Mouse (Mus musculus): ENCODE results near the gene P2ry2.

P2ry2 gene

DNA sequence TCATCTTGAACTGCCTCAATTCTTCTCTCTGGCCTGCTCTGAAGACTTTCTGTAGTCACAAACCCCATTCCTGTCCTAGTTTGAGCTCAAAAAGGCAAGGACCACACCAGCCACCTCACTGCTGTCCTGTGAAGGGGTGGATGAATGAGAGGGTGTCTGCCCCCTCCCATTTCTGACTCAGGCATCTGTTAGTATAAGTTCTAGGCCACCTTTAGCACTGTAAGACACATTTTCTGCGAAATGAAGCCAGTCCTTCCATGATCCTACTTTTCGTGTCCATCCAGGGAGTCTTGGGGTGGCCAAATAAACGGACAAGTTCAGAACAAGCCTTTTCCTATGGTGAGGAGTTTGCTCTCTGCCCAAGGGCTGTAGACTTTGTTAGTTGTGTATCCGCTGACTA is at the start of gene P2ry2:
Gene P2ry2 (minus strand): TSS at position 326 of the 400 bp plus-strand sequence.
- no peak for DNase-seq

DNA sequence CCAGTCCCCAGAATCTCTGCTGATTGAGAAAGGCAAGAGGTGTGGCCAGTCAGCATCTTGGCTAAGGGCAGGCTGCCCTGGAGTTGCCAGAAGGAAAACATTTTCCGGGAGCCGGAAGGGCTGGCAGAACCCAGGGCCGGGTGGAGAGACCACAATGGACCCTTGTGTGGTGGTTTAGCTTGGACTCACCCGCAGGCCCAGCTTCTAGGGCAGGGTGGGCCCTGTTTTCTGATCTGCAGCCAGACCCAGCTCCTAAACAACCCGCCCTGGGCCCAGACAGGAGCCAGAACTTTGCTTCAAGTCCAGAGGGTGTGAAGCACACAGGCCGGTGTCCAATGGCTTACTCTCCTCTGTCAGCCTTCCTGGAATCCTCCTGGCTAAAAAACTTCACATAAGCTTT is 49.6 kb upstream of the P2ry2 start:
- no peak for DNase-seq

DNA sequence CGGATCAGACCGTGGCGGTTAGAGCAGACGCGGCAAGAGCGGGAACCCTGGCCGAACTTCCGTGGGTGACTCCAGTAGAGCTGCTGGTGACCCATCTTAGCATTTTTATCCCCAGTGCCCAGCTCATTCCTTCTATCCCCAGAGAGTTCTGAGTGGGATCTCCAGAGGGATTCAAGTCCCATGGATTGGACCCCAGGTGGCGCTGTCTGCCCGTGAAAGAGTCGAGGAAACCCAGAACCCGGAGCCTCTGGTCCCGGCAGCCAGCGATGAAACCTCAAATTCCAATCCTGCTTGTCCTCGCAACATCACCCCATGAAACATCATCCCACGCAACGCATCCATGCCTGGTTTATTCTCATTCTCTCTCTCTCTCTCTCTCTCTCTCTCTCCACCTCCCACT is 48.7 kb upstream of the P2ry2 start:
- peak; percentile 69 for DNase-seq

DNA sequence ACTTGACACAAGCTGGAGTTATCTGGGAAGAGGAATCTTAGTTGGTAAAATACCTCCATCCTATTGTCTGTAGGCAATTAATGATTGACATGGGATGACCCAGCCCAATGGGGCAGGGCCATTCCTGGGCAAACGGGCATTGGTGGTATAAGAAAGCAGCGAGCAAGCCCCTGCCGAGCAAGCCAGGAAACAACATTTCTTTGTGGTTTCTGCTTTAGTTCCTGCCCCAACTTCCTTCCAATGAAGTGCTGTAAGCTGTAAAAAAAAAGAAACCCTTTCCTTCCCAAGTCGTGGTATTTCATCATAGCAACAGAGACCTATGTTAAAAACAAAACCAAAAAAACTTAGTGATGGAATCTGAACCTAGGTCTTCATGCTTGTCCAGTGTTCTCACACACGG is 47.8 kb upstream of the P2ry2 start:
- DNase-seq, result no peak

DNA sequence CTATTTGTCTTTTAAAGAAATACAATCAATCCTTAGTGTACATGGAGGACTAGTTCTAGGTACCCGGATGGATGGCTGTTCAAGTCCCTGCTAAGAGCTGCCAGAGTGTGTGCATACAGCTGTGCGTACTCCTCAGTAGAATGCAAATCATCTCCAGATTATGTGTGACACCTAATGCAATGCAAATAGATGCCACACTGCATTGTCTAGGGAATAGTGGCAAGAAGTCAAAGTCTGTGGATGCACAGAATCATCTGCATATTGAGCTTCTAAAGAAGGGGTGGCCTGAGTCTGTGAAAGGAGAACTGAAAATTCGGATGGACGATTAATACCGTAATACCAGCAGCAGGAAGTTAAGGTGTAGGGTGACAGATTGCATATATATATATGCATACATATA is 46.5 kb upstream of the P2ry2 start:
- DNase-seq, result no peak

DNA sequence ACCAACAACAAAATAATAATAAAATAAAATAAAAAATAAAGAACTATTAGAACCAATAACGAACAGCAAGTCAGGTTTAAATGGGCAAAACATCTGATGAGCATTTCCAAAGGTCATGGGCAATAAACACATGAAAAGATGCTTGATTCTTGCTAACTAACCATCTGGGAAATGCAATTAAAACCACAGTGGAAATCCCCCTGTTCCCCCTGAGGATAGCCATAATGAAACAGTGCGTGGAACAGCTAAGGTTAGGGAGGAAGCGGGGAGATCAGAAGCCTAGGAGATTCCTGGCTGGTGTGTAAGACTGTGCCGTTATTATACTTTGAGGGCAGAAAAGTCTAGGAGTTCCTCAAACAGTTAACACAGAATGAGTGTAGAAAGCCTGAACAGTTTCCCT is 44.6 kb upstream of the P2ry2 start:
- DNase-seq, result no peak

DNA sequence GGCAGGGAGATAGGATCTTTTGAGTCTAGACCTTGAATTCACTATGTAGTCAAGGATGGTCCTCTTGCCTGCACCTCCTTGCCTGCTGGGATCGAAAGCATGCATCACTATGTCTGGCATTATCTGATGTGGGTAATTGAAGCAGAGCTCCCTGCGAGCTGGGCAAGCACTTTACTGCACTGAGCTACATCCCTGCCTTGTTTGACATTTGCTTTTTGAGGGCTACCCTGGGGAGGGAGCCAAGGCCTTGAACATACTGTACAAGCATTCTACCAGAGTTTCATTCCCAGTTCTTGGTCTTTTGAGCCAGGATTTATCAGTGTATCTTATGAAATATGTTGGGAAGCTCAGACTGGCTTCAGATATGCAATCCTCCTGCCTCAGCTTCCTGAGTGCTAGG is 40.5 kb upstream of the P2ry2 start:
- no peak for DNase-seq

DNA sequence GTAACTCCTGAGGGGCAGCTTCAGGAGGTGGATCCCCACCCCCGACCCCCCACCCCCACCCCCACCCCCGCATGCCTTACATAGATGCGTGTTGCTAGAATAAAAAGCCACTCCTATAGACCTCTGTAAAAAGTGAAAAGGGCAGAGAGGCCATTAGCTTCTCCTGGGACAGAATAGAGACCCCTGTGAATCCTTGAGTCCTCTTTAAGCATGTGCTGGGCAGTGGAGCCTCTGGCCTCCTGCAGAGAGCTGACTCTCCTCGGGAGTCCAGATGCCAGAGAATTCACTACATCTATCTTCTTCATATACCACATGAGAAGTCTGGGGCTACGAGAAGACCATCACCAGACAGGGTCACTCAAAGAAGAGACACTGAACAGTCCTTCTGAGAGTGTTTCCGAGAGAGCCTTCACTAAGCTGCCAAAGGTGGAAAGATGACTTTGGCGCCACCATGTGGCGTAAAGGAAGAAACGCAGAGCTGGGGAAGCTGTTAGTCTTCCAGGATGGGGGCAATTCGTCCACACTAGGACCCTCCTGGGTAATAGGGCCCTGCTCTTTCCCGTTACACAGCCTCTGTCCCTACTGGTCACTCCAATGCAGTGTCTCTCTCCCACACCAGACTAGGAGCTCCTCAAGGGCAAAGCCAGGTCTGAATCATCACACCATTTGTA is 39.0 kb upstream of the P2ry2 start:
- DNase-seq, result no peak

DNA sequence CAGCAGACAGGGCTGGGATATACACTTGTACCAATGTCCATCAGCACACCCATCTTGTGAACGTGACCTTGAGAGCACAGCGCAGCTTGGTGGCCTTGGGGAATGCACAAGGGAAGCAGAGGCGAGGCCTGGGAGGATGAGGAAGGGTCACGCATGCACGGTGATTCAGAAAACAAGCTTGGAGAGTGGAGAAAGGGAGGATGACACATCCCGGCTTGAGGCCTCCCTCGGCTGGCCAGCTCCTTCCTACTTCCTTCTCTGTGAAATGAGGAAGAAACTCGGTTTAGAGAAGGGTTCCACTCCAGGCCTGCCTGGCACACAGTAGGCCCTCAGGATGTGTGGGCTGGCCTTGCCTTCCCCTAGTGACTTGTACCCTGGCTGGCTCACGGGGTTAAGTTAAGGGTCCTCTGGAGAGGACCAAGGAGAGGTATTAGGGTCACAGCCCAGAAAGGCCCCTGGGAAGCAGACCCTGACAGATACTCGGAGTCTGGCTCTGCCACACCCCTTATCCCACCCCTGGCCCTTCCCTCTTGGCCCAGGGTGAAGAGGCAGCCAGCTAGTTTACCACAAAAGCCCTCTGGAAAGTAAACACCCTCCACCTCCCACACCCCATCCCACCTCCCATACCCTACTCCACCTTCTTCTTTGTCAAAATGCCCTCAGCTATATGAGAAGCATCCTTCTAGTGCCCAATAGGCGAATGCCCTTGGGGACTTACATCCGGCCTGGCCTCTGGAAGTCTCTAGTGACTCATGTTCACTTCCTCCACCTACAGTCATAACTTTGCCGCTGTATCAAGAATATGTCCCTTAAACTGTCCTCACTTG is 38.3 kb upstream of the P2ry2 start:
- no peak for DNase-seq

DNA sequence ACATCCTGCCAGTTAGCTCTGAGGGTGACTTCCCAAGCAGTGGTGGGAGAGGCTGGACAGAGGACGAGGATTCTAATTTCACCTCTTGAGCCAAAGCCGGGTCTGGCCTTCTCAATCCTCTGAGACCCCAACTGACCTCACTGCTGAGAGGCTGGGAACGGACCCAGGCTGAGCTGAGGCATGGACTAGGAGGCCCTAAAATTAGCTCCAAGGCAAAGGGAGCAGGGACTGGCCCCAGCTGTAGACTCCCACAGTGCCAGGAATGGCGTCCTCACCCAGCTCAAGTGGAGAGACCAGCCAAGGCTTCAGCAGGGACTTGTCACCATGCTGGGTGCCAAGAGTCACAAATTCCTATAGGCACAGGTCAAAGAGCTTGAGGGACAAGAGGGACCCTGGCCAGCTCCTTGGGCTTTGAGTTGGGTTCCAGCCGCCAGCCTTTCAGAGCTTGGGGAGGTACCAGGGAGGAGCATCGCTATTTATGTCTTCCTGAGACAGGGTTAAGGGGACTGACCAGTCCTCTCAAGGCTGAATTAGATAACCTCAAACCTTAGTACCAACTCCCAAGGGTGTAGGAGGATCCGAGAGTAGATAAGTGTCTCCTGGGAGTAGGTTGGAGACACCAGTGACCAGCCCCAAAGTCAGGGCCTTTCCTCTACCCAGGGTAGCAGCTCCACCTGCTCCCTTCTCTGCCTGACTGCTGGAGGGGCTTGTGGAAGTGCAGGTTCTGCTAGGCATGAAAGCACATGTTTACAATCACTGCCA is 36.8 kb upstream of the P2ry2 start:
- peak; percentile 40 for DNase-seq

DNA sequence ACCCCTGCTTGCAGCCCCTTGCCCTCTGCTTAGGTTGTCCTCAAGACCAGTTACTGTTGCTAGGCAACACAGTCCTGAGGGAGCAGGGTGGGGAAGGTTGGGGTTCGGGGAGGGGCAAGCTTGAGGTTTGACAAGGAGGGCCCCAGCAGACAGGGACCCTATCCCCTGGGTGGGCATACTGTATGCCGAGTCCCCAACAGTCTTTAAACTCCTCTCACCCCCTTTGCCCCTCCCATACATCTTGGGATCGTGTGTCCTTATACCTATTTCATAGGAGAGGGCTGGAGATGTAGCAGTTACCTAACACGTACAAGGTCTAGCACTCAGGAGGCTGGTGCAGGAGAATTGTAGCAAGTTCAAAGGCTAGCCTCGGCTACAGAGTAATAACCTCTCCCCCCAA is 35.6 kb upstream of the P2ry2 start:
- DNase-seq, result no peak

DNA sequence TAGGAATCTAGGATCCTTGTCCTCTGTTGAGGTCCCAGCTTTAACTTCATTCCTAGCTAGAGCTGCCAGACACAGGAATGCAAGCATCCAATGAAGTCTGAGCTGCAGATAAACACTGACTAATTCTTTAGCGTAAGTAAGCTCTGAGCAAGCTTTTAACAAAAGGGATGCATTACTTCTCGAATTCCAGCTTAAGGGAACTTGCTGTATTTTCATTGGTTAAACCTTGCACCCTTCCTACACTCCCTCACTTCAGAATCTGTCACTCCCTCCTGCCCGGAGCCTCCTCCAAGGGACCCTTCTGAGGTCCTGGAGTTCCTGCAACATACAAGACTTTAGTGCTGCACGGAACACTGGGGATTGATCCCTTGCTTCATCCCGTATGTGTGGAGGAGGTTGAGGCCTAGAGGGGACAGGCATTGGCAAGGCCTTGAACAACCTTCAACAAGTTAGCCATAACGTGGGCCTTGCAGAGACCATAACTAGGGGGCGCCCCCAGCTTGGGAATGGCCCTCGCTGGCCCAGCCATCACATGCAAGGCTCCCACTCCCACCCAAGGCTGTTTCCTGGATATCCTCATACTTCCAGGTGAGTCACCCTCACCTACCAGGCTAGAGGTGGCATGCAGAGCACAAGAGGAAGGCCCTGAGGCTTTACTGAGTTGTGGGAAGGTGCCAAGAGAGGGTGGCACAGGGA is 31.3 kb upstream of the P2ry2 start:
- DNase-seq, result no peak

DNA sequence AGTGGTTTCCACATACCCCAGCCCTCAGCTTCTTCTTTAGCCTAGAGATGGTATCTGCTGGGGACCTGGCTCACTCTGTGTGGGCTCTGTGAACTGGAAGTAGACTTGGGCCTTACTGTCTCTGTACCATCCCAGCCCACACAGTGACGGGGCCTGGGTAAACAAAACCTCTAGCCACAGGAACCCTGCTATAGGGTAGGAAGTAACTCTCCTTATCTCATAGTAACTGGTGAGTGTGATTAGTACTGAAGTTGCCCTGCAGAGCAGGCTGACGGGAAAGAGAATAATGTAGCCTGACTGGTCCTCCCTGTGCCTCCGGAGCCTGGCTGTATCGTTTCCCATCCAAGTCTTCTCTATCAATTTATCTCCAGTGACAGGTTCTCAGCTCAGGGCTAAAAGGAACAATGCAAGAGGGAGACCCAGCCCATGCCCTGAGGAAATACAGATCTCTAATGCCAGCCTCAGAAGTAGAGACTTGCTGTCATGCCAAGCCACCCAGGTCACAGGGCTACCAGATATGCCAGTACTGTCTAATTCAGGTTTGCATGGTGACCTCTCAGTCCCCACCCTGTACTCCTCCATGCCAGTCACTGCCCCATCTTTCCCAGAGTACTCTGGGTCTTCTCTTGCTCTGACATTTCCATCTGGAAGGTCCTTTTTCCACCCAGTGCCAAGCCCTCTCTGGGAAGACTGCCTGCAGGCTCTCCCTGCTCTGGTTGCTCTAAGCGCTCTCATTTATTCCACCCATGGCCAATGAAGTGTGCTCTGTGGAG is 29.5 kb upstream of the P2ry2 start:
- DNase-seq, result no peak

DNA sequence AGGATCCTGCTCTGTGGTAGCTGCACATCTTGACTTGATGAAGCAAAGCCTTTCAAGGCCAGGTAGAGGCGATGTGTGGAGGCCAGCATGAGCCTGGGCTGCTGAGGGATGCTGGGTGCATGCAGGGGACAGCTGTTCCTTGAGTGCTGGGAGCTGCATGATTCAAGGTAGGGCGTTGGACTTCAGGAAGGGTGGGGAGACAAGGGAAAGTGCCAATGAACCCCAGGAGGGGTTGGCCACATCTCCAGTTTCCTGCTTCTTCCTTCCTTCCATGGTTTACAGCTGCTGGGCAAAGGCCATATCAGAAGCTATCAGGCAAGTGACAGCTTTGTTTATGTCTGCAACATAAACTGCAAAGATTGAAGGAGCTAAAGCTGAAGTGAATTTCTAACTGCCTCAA is 28.9 kb upstream of the P2ry2 start:
- DNase-seq, result no peak

DNA sequence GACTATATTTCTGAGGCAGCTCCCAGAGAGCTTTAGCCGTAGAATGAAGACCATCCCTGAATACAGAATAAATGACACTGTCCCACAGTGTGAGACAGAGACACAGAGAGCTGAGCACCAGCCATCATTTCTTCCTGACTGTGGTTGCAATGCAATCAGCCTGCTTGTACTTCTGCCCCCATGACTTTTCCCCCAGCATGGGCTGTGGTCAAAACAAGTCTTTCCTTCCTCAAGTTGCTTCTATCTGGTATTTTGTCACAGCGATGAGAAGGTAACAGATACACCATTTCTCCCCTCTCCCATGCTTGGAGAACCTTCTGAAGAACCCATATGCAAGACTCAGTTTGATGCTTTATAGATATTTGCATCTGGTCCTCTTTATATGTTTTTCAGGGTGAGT is 20.7 kb upstream of the P2ry2 start:
- no peak for DNase-seq

DNA sequence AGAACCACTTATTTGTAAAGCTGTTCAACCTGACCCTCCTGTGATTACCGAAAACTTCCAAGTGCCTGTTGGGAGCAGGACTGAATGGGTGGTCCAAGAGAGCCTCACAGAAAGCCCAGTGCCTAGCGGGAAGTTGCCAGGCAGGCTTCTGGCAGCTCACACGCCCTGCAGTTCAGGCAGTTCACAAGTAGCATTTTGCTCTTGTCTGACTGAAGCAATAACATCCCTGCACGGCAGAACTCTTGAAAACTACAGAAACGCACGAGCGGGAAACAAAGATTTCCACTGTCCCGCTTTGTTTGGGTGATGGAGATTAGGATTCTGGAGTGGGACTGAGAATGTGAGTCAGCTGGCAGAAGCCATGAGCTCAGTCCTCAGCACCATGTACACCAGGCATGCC is 18.6 kb upstream of the P2ry2 start:
- no peak for DNase-seq

DNA sequence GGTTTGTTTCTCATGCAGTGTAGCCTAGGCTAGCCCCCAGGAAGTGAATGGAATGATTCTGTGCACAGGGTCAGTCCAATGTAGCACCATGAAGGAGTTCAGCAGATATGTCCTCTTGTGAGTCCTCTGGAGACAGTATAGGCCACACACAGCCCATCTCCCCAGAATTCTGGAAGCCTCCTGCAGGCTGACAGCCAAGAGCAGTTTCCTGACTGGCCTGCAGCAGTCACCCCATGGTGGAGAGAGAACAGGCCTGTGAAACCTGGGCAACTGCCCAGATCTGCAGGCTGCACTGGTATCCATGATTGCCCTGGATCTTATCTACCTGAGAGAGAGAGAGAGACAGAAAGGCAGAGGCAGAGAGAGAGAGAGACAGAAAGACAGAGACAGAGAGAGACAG is 18.1 kb upstream of the P2ry2 start:
- no peak for DNase-seq

DNA sequence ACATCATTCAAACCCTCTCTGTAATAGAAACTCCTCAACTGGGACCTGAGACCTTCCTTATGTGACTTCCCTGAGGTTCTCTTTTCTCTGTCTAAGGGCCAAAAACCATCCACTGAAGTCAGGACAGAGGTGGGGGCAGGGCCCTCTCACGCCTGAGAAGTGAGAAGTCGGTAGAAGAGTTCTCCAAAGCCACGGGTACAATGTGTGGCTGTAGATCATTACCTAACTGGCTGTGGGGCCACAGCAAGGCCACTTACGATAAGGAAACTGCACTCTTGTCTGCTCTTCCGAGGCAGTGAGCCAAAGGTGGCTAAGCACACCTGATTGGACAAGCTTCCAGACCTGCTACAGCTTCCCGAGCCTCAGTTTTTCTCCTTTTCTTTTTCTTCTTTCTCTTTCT is 16.8 kb upstream of the P2ry2 start:
- DNase-seq, result no peak

DNA sequence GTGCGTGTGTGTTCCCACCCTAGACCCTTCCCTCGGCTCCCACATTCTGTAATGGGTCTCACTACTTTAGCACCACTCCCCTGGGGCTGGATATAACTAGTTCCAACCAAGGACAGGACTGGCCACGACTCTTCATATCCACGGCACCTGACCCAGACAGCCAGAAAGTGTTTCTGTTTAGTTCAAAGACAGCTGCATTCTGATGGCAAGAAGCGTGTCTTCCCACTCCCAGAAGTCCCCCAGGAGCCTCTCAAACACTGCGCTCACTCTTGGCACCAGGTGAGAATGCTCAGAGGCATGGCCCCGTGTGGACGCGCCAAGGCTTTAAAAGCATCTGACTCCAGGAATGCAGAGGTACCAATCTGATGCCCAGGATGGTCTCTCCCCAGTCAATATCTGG is 16.3 kb upstream of the P2ry2 start:
- no peak for DNase-seq

DNA sequence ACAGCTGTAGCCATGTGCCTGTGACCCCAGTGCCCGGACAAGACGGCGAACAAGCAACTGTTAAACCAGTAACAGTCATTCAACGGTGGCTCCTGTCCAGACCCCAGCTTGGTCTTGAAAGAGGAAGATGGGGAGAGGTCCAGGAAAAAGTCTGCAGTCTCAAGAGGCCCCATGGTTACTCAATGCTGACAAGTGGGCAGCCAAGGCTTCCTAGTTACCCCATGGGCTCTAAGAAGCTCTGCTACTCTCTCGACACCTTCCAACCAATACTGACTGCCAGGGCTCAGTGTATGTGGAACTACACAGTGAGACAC is 15.7 kb upstream of the P2ry2 start:
- no peak for DNase-seq

DNA sequence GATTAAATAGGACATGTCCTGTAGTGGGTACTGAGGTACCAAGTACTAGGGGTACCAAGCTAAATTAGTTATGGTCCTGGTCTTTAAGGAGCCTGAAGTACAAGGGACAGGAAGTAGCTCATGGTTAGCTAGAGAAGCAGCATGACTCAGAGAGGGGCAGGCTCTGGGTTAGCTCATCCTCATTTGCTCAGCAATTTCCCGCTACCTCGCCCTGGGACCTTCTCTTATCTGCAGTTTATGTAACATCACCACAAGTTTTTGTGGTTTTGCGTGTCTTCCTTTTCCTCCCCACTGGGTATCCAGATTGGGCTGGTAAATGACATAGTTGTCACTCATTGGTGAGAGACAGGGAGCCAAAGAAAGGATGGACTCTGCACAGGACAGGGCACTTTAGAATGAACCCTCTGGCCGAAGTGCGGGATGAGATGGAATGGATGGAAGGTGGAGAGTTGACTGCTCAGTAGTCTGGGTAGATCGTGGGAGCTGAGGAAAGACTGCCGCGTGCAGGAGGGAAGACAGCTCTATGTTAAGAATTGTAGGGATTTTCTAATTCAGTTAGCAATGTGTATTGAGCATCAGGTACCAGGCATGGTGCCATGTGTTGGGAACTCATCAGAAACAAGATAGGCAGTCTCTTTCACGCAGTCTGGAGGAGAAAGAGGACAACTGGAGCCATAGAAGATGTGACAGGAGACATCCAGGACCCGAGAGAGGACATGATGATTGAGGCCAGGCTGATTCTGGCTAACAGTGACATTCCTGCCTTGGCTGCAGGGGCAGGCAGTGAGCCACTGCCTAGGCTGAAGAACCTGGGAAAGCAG is 15.2 kb upstream of the P2ry2 start:
- DNase-seq, result no peak

DNA sequence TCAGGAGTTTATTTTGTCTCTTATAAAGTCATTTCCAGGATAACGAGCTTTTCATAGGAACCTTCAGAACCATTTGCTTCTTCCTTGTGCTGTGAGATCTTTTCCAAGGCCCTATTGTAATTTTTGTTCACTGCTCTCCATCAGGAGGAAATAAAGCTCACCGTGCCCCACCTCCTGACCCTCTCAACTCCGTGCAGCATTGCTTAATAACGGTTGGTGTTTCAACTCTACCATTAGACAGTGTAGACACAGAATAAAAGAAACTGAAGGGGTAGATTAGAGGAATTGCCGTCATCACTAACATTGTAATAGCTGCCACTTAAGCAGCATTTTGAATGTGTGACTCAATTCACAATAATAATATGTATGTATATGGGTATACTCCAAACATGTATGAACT is 14.2 kb upstream of the P2ry2 start:
- no peak for DNase-seq

Measured in kidney, adult 11 months (tissue).